Mouse (Mus musculus) cerebellum, adult 2 months (tissue): ENCODE data around the gene Ntrk2. TPM values are rescaled to one million over a fixed set of nuclear protein-coding genes. Genes with fewer than 3 reads are reported as not detected.

Experiments used
- DNase-seq, 2 experiments: peaks; one replicate each; pipeline ENCODE4 v3.0.0; 2021
- H3K27ac ChIP-seq: fragments of 200-500 bp; 2 replicates; pipeline ENCODE4 v1.5.1; 2012; ENCODE audit warnings: low read length, control low read depth, inconsistent platforms; ENCODE audit not compliant: insufficient read depth
- H3K27me3 ChIP-seq: fragments of 200-500 bp; 2 replicates; pipeline ENCODE4 v1.6.1; 2012; ENCODE audit warnings: inconsistent platforms, mild to moderate bottlenecking, low read length, moderate library complexity; ENCODE audit not compliant: control insufficient read depth, insufficient read depth
- H3K4me1 ChIP-seq: fragments of 200-500 bp; 2 replicates; pipeline ENCODE4 v1.6.1; 2011; ENCODE audit warnings: low read length; ENCODE audit not compliant: control insufficient read depth, insufficient read depth
- H3K4me3 ChIP-seq: fragments of 200-500 bp; replicated peaks from 2 replicates; pipeline ENCODE3; 2011; ENCODE audit warnings: mild to moderate bottlenecking, low read depth, low read length, control low read depth; ENCODE audit not compliant: insufficient read depth
- CTCF ChIP-seq: fragments of 200-500 bp; IDR thresholded peaks from 2 replicates; pipeline ENCODE4 v1.5.1; 2011; ENCODE audit warnings: low read depth, mild to moderate bottlenecking, control low read depth, low read length, moderate library complexity, borderline replicate concordance; ENCODE audit not compliant: insufficient read depth
- POLR2A ChIP-seq: fragments of 200-500 bp; IDR thresholded peaks from 2 replicates; pipeline ENCODE4 v1.6.1; 2011; ENCODE audit warnings: low read length, control low read depth, borderline replicate concordance; ENCODE audit not compliant: insufficient read depth
- WGBS: fragments of 180-500 bp; shearing (Covaris S2); methylation state at CpG from one replicate; pipeline ENCODE4 v1.1.7; 2018; 5-methylcytosine and 5-hydroxymethylcytosine counted together
- polyA plus RNA-seq: library from polyadenylated mRNA; depleted of rRNA; stranded (reverse); fragments of >200 nt; gene quantifications from 2 replicates; pipeline ENCODE4 v1.2.3, GENCODE M21; 2012

The Ntrk2 gene
- polyA plus RNA-seq, 1 experiment: 136 TPM

DNA sequence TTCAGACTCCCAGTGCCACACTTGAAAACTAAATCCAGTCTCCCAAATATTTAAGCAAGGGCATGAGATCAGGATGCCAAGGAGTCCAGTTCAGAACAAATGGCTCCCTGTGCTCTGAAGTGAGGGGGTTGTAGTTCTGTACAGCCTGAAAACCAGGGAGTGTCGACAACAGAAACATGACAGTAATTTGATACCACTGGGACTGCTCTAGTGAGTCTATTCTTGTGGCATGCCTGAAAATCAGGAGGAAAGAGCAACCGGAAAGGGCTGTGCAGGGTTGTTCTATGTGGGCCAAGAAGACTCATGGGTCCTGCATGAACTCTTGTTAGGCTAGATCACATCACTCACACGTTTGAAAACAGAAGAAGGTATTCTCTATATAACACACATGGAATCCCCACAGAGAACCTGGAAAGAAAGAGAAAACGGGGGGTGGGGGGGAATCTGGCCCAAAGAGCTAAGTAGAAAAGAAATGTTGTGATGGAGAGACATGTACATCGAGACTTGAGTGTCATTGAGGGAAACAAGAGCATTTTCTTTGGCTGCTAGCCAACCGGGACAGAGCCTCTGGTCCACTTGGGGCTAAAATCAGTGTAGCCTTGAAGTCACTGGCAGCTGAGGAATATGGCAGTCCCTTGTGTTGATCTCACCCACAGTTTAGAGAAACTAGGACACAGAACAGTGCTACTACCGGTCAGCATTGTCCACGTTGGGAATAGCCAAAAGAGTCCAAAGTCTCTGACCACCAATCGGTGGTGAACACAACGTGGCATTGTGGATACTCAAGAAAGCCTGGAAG lies 313.4 kb downstream of the Ntrk2 start:
- DNase-seq: peak in 1 of 2 experiments; percentile 19
- Histone ChIP-seq H3K27ac (no peak overlapping the region), H3K4me1 (no peaks in the 10 kb centered on the region), H3K4me3 (no peak overlapping the region), H3K27me3 (no peaks in the 10 kb centered on the region)
- 56% methylated on average over 10 of the region's 10 CpGs for WGBS
- TF ChIP-seq CTCF (no peak), POLR2A (no peak)

- H3K27ac ChIP-seq: no peak overlapping the region
- no peaks in the 10 kb centered on the region for H3K27me3 ChIP-seq
- 23% methylated on average over 7 of the region's 7 CpGs for WGBS
- no peak overlapping the region for H3K4me3 ChIP-seq
- H3K4me1 ChIP-seq: no peaks in the 10 kb centered on the region
- TF ChIP-seq POLR2A (no peak), CTCF (no peak)
- DNase-seq: peak in 1 of 2 experiments; percentile 49
Measured at GRCm38 (mm10) chr13:59143141-59143744, 336.9 kb downstream of the Ntrk2 start.

DNA sequence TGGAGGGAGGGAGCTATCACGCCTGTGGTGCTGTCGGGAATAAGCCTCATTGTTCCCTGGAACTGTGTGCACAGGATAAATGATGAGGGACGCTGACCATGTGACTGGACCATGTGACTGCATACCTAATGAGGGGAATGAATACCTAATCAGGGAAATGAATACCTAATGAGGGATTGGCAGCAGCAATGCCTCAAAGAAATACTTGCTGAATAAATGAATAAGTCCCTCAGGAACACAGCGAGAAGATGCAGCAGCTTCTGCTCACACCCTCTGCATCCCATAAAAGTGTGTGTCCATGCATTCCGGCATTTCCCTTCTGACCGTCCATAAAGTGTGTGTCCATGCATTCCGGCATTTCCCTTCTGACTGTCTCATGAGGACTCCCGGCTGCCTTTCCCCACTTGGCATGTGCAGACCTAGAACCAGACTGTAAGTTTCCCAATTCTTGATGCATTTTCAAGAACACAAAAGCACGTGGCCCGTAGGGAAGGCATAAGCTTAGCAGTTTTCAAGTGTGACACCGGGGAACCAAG lies 338.0 kb downstream of the Ntrk2 start:
- WGBS: 20% methylated on average over 11 of the region's 11 CpGs
- no peak for TF ChIP-seq POLR2A
- TF ChIP-seq CTCF: no peak
- Histone ChIP-seq H3K4me1 (no peaks in the 10 kb centered on the region), H3K27ac (0 out of 2 replicates have a peak overlapping the region, but pooled peaks have one; percentile 24), H3K27me3 (no peaks in the 10 kb centered on the region), H3K4me3 (no peak overlapping the region)
- DNase-seq: peak in 1 of 2 experiments; percentile 49

DNA sequence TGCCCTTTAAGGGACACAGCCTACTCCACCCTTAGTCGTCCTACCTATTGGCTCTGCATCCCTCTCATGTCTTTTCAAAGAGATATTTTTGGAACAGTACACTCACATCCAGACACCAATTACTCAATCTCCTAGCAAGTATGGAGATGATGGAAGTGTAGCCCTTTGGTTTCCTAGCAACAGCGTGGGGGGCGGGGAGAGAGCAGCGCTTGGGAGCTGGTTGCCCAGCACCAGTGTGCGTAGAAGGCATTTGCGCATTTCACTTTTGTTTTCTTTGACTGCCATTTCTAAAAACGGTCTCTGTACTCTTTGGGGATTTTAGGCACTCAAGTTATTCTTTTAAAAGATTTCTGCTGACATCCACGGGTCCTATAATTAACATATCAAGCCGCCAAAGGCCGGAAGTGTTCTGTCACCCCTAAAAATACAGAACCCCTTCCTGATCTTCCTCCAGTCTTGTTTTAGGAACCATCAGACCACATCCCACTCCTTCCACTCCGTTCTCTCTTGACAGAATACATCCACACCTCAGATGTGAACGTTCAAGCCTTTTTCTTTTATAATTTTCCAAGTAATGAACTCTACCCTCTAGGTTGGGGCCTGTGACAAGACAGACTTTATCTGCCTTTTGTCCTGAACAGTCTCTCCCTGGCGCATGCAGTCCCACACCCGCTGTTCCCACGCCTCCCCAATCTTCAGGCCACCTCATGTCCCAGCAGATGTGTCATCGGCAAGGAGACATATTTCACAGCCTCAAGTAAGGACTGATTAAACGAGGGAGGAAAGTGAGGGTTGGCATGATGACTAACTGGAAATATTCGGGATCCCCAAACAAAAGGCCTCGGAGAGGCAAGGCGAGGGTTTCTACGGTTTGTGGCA lies 339.5 kb downstream of the Ntrk2 start:
- 41% methylated on average over 21 of the region's 21 CpGs for WGBS
- H3K27me3 ChIP-seq: no peaks in the 10 kb centered on the region
- DNase-seq: peak; percentile 19 to 36
- no peaks in the 10 kb centered on the region for H3K4me1 ChIP-seq
- TF ChIP-seq POLR2A (no peak), CTCF (no peak)
- H3K27ac ChIP-seq: no peak overlapping the region
- H3K4me3 ChIP-seq: no peak overlapping the region

DNA sequence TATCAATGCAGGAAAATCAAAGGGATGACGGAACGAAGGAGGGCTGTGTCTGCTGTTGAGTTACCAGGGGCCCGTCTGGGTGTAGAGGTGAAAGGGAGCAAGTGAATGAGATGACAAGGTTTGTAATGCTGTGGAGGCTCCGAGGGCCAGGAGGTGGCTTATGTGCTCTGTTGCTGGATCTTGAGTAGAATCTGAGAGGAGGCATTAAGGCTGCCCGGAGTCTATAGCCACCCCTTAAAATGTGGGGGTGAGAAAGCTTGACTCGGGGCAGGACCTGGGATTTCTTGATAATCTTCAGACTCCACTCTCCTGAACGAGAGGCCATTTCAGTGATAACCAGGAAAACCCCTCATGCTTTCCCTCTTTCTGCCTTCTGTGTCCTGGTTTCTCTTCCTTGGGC lies 340.2 kb downstream of the Ntrk2 start:
- Histone ChIP-seq H3K4me1 (no peaks in the 10 kb centered on the region), H3K27me3 (no peaks in the 10 kb centered on the region), H3K4me3 (no peak overlapping the region), H3K27ac (no peak overlapping the region)
- 94% methylated on average over 7 of the region's 7 CpGs for WGBS
- no peak for DNase-seq
- TF ChIP-seq CTCF (no peak), POLR2A (no peak)

- Histone ChIP-seq H3K4me1 (no peaks in the 10 kb centered on the region), H3K27me3 (no peaks in the 10 kb centered on the region), H3K27ac (no peak overlapping the region), H3K4me3 (no peak overlapping the region)
- WGBS: 72% methylated on average over 4 of the region's 4 CpGs
- no peak for DNase-seq
- TF ChIP-seq CTCF (no peak), POLR2A (no peak)
Measured at GRCm38 (mm10) chr13:59147976-59148375, 341.6 kb downstream of the Ntrk2 start.

DNA sequence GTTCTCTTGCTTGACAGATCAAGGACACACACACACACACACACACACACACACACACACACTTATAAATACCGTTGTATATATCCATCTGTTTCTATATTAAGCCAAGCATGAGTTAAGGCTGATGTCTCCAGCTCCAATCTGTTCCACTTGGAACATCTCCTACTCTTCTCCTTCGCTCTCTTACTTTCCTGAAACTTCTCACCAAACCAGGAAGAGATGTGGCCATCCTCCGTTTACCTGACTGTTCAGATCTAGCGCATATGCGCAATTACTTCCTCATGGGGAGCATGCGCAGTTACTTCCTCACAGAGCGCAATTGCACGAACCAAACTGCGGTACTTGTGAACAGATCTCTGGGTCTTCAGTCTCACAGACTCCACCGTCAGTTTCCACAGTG lies 342.4 kb downstream of the Ntrk2 start:
- Histone ChIP-seq H3K27me3 (no peaks in the 10 kb centered on the region), H3K27ac (no peak overlapping the region), H3K4me3 (no peak overlapping the region), H3K4me1 (no peaks in the 10 kb centered on the region)
- TF ChIP-seq POLR2A (no peak), CTCF (no peak)
- 82% methylated on average over 10 of the region's 10 CpGs for WGBS
- no peak for DNase-seq

DNA sequence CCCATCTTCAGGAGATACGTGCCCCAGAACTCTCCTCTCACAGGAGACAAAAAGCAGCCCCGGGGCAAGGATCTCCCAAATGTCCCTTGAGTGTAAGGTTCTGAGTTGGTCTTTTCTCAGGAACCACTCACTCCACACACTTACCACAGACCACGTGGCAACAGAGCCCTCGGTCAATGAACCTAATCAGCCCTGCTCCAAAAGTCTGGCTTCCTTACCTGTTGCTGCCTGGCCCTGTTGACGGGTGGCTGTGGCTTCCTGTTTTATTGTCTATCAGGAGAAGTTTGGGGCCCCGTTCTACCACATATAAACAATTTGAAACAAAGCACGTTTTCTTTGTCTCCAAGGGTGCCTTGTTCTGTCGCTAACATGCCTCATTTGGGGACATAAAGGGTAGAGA lies 357.6 kb downstream of the Ntrk2 start:
- Histone ChIP-seq H3K4me3 (no peak overlapping the region), H3K27ac (no peak overlapping the region), H3K4me1 (no peaks in the 10 kb centered on the region), H3K27me3 (no peaks in the 10 kb centered on the region)
- no peak for DNase-seq
- WGBS: 88% methylated on average over 8 of the region's 8 CpGs
- TF ChIP-seq POLR2A (no peak), CTCF (no peak)
